Mouse (Mus musculus) ES-Bruce4 (cell line): ENCODE measurements around the gene Adam17. TPM values are rescaled to one million over a fixed set of nuclear protein-coding genes. Genes with fewer than 3 reads are reported as not detected.

Experiments
- H3K27ac ChIP-seq: 2 replicates; pipeline ENCODE4 v1.5.1; 2012; ENCODE audit warnings: low read length, inconsistent platforms; ENCODE audit not compliant: insufficient read depth
- H3K27me3 ChIP-seq: 2 replicates; pipeline ENCODE4 v1.6.1; 2012; ENCODE audit warnings: mild to moderate bottlenecking, low read length, inconsistent platforms; ENCODE audit not compliant: control insufficient read depth, poor library complexity, insufficient read depth, severe bottlenecking
- H3K36me3 ChIP-seq: 2 replicates; pipeline ENCODE4 v1.6.1; 2012; ENCODE audit warnings: inconsistent platforms, mild to moderate bottlenecking, low read length, moderate library complexity; ENCODE audit not compliant: control insufficient read depth, poor library complexity, insufficient read depth, severe bottlenecking
- H3K4me1 ChIP-seq: one replicate; pipeline ENCODE4 v1.8.1; 2011; ENCODE audit warnings: low read length; ENCODE audit not compliant: control insufficient read depth, insufficient read depth
- H3K4me3 ChIP-seq: 2 replicates; pipeline ENCODE4 v1.5.1; 2011; ENCODE audit warnings: low read depth, mild to moderate bottlenecking, low read length
- H3K9ac ChIP-seq: 2 replicates; pipeline ENCODE4 v1.6.1; 2012; ENCODE audit warnings: low read depth, mild to moderate bottlenecking, inconsistent platforms; ENCODE audit not compliant: poor library complexity, severe bottlenecking
- H3K9me3 ChIP-seq: replicated peaks from 2 replicates; pipeline ENCODE4 v1.6.1; 2012; ENCODE audit warnings: mild to moderate bottlenecking, low read length, inconsistent platforms; ENCODE audit not compliant: control insufficient read depth, poor library complexity, insufficient read depth, severe bottlenecking
- CTCF ChIP-seq: IDR thresholded peaks from one replicate; pipeline ENCODE4 v1.8.1; 2011; ENCODE audit warnings: low read depth, low read length
- EP300 ChIP-seq: IDR thresholded peaks from 2 replicates; pipeline ENCODE4 v1.6.1; 2011; ENCODE audit warnings: low read depth, low read length; ENCODE audit not compliant: insufficient read depth
- POLR2A ChIP-seq: IDR thresholded peaks from one replicate; pipeline ENCODE4 v1.8.1; 2011; ENCODE audit warnings: low read length; ENCODE audit not compliant: insufficient read depth
- polyA plus RNA-seq: library from polyadenylated mRNA; stranded (reverse); fragments of >200 nt; gene quantifications from 2 replicates; pipeline ENCODE4 v1.2.4, GENCODE M21; 2011; ENCODE audit warnings: low read depth; ENCODE audit not compliant: missing spikeins, insufficient read depth, insufficient read length

The Adam17 gene
- polyA plus RNA-seq, 1 experiment: 36.4 TPM

DNA sequence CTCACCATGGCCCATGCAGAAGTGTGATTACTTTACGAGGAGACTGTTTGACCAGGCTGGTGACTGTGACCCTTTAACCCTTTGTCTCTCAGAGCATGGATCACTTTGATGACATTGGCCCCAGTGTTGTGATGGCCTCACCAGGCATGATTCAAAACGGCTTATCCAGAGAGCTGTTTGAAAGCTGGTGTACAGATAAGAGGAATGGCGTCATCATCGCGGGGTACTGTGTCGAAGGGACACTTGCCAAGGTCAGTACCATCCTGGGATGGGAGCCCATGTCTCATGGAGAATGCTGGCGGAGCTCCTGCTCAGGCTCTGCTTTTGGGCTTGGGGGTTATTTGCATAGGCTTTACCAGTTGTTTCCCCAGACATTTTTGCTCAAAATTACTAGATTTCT is 72.1 kb downstream of the Adam17 start:
- H3K27me3 ChIP-seq: no peaks in the 10 kb centered on the region
- H3K27ac ChIP-seq: no peak overlapping the region
- H3K4me1 ChIP-seq: no peaks in the 10 kb centered on the region
- H3K9me3 ChIP-seq: no peaks in the 10 kb centered on the region
- H3K36me3 ChIP-seq: peaks cover 46% of the 10 kb centered on the region
- TF ChIP-seq EP300: no peak
- no peak for TF ChIP-seq CTCF
- no peak for TF ChIP-seq POLR2A
- no peak overlapping the region for H3K4me3 ChIP-seq
- no peak overlapping the region for H3K9ac ChIP-seq

DNA sequence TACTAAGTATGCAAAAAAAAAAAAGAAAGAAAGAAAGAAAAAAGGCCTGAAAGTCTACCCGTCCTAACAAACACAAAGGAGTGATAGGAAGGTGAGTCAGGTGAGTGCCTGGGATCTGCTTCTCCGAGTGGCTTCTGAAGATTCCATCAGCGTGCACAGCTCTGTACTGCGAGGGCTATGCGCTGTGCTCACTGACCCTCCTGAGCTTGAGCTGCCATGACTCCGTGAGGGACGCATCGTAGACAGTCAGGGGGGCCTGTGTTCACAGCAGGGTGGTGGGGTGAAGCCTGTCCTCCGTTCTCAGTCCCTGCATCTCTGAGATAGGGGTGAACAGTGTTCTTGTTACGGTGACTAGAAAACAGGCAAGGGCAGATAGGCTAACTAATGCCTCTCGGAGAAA is 74.6 kb downstream of the Adam17 start:
- H3K4me3 ChIP-seq: no peak overlapping the region
- no peak overlapping the region for H3K9ac ChIP-seq
- TF ChIP-seq EP300: no peak
- no peak for TF ChIP-seq CTCF
- TF ChIP-seq POLR2A: no peak
- peaks cover 50% of the 10 kb centered on the region for H3K36me3 ChIP-seq
- no peaks in the 10 kb centered on the region for H3K4me1 ChIP-seq
- H3K9me3 ChIP-seq: no peaks in the 10 kb centered on the region
- no peaks in the 10 kb centered on the region for H3K27me3 ChIP-seq
- H3K27ac ChIP-seq: no peak overlapping the region

DNA sequence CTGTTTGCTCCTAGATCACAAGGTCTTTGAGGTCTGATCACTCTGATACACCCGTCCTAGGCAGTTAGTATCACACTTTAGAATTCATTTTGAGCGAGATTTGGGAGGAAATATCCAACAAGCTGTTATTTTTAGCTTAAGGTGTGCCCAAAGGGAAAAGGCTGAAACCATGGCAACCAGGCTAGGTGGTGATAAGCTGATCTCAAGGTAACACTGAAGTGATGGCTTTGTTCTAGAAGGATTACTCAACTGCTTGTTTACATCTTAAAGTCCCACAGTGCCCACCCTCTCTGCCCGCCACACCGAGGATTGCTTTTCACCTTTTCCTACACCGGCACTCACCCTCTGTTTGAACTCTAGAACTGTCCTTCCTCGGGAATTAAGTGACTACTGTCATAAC is 83.8 kb downstream of the Adam17 start:
- H3K27ac ChIP-seq: no peak overlapping the region
- no peaks in the 10 kb centered on the region for H3K27me3 ChIP-seq
- no peaks in the 10 kb centered on the region for H3K4me1 ChIP-seq
- TF ChIP-seq EP300 (no peak), CTCF (no peak), POLR2A (no peak)
- H3K4me3 ChIP-seq: no peak overlapping the region
- H3K9ac ChIP-seq: no peak overlapping the region
- no peaks in the 10 kb centered on the region for H3K9me3 ChIP-seq
- H3K36me3 ChIP-seq: peaks cover 36% of the 10 kb centered on the region

DNA sequence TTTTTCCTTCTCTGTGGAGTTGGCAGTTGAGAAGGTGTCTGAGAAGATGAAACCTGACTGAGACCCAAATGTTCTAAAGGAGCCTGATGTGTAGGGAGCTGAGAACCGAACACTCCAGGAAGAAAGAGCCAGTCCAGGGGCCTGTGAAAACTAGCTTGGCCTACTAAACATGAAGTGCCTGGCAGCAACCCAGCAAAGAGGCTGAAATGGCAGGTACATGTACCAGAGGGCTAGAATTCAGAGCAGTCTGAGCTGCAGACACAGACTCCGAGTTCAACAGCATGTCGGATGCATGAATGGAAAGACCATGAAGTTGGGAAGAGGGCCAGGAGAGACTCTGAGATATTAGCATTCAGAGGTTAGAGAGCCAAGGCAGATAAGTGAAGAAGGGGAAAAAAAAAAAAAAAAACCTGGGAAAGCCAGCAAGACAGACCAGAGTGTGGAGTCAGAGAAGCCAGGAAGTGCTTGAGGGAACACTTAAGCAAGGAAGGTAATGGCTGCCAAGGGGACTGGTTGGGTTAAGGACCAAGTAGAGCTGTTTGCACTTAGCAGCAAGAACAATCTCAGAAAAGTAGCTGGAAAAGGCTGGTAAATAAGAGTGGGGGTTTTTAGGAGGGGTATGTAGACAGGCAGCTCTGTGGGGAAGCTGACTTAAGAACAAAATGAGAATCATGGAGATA is 84.6 kb downstream of the Adam17 start:
- Histone ChIP-seq H3K4me1 (no peaks in the 10 kb centered on the region), H3K4me3 (no peak overlapping the region), H3K9ac (no peak overlapping the region), H3K9me3 (no peaks in the 10 kb centered on the region), H3K27ac (no peak overlapping the region), H3K27me3 (no peaks in the 10 kb centered on the region), H3K36me3 (peaks cover 28% of the 10 kb centered on the region)
- TF ChIP-seq POLR2A (no peak), EP300 (no peak), CTCF (no peak)

DNA sequence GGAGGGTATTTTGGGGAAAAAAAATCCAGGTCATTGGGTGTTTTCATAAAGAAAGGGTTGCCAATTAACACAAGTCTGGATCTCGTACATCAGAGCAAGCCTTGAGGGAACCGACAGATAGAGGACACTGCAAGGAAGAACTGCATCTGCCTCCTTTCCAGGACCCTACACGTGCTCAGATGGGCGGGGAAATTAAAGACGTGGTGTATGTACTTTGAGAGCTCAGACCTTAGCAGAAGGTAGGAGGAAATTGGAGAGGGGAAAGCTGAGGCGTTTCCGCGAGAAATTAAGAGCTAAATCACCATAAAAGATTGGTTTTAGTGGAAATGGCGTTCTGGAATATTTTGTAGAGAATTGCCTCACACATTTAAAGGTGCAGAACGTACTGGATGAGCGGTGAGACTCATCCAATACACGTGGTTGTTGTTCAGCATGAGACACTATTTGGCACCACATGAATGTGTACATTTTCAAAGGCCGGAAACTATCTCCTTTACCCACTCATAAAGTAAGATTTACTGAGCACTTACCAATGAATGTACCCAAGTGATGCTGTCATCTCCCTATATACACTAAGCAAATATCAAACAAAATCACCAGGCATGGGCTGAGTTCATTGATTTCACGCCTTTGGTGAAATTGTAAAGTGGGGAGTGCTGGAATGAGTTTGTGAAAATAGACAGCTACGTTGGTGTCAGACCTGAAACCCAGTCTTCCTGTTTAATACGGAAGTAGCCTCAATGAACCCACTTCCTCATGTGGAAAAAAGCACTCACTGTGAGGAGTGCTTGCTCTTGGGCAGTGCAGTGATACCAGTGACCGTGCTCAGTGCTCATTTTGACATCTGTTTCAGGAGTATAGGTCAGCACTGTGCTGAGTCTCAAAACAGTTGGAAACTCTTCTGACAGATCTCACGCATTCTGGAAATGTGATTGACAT is 86.5 kb downstream of the Adam17 start:
- Histone ChIP-seq H3K27ac (peak overlapping the region; percentile 17; the same call in 1 of the 2 replicates), H3K9me3 (no peaks in the 10 kb centered on the region)
- TF ChIP-seq CTCF: no peak
- TF ChIP-seq EP300: no peak
- TF ChIP-seq POLR2A: no peak

DNA sequence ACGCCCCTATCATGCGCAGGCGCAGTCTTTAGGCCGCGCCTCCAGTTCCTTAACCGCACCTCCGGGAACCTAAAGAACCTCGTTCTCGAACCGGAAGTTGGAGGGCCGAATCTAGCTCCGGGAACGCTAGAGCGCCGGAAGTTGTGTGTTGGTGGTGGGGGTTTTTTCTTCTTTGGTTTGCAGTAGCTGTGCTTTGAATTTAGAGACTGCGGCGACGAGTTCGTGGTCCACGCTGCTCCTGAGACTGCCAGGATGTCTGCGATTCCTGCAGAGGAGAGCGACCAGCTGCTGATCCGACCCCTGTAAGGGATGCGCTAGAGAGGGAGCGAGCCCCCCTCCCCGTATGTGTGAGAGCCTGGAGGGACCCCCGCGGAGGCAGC is 87.2 kb downstream of the Adam17 start, which contains the start of gene Itgb1bp1:
Itgb1bp1 (minus strand) TSS at position 42 of the 380 bp plus-strand sequence.
- TF ChIP-seq POLR2A: no peak
- 0 out of 2 replicates have a peak, but pooled peaks have one; percentile 41 for TF ChIP-seq EP300
- TF ChIP-seq CTCF: no peak
- H3K27me3 ChIP-seq: no peaks in the 10 kb centered on the region
- peaks cover 5% of the 10 kb centered on the region for H3K36me3 ChIP-seq
- H3K4me1 ChIP-seq: no peaks in the 10 kb centered on the region
- peak within 1 kb of the TSS; percentile 94 for H3K4me3 ChIP-seq
- H3K27ac ChIP-seq: peak within 1 kb of the TSS; percentile 17
- H3K9ac ChIP-seq: peak within 1 kb of the TSS; percentile 65
- no peaks in the 10 kb centered on the region for H3K9me3 ChIP-seq

More for the DNA sequence above, 86.5 kb downstream of the Adam17 start:
- Histone ChIP-seq H3K27me3 (no peaks in the 10 kb centered on the region), H3K4me3 (peak overlapping the region; percentile 94), H3K9ac (peak overlapping the region; percentile 65), H3K4me1 (no peaks in the 10 kb centered on the region), H3K36me3 (peaks cover 12% of the 10 kb centered on the region)
